Mouse (Mus musculus) adrenal gland, adult 2 months (tissue): ENCODE measurements around the gene Pirb. TPM values are rescaled to one million over a fixed set of nuclear protein-coding genes. Genes with fewer than 3 reads are reported as not detected.

ENCODE experiments used
- DNase-seq: peaks from one replicate; pipeline ENCODE4 v3.0.0; 2021
- polyA plus RNA-seq: library from polyadenylated mRNA; depleted of rRNA; stranded (reverse); fragments of >200 nt; gene quantifications from 2 replicates; pipeline ENCODE4 v1.2.3, GENCODE M21; 2012; rRNA removed
- total RNA-seq, 2 experiments: library from RNA; stranded (reverse); gene quantifications; 2 replicates each; pipeline ENCODE4 v1.2.3; 2021

Pirb gene
- total and polyA plus RNA-seq, 3 experiments: 2.4 to 5.6 (median 3.2) TPM

GRCm38 (mm10) chr7:3692382-3692986 lies 27.7 kb downstream of the Pirb start, which contains the start of gene Tsen34:
Gene Tsen34, plus strand, starts transcription at chr7:3692863.
- DNase-seq: no peak

DNA sequence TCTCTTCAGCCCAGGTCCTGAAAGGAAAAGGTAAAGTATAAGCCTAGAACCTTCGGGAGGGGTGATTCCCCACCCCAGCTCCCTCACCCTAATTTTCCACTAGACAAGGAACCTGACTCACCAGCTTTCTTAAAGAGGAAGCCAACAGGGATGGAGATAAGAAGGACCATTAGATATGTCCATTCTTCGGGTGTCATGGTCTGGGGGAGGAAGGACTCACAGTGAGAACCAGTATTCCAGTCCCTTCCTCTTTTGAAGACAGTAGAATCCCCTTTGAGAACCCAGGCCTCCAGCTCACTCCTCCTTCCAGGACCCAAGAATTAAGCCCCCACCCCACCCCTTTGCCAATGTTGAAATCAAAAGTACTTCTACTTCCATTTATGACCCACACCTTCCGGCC lies 28.3 kb downstream of the Pirb start:
- DNase-seq: no peak

GRCm38 (mm10) chr7:3685400-3686187 lies 34.6 kb downstream of the Pirb start:
- no peak for DNase-seq

- DNase-seq: no peak
Measured at GRCm38 (mm10) chr7:3684698-3685097, 35.5 kb downstream of the Pirb start.

- DNase-seq: no peak
Measured at GRCm38 (mm10) chr7:3683908-3684550, 36.2 kb downstream of the Pirb start.

DNA sequence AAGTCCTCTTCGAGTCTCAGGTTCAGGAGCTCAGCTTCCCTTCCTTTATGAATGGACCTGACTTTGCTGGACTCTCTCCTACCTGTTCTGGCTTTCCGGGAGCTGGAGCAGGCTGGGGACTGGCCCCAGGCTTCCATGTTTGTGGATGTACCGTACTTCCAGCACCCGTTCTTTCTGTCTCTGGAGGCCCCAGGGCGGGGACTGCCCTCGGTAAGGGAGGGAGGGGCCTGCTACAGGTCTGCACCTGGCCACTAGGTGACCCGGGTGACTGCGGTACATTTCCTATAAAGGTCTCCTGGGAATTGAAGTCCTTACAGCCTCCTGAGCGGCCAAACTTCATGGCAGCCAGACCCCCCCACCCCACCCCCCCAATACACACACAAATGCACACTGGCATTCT lies 42.8 kb downstream of the Pirb start, which contains the start of gene Tmc4:
Gene Tmc4, minus strand, starts transcription at position 212 of the 400 bp plus-strand sequence.
- DNase-seq: no peak

DNA sequence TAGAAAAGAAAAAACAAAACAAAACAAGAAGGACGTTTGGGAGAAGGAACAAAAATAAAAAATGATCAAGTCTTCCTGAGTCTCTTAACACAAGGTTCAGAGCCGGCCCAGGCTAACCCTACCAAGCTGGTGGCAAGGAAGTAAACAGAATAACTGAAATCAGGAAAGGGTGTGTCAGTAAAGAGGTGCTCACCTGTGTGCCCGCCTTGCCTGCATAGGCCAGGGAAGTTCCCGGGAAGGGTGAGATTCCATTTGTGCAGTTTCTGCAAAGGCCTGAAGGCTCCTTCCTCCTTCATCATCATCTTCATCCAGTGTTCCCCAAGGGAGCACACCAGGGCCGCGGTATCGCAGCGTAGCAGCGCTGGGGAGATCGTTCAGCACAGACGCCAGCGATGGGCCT lies 43.8 kb downstream of the Pirb start:
- DNase-seq: no peak

GRCm38 (mm10) chr7:3675228-3675548 lies 45.0 kb downstream of the Pirb start:
- DNase-seq: no peak

DNA sequence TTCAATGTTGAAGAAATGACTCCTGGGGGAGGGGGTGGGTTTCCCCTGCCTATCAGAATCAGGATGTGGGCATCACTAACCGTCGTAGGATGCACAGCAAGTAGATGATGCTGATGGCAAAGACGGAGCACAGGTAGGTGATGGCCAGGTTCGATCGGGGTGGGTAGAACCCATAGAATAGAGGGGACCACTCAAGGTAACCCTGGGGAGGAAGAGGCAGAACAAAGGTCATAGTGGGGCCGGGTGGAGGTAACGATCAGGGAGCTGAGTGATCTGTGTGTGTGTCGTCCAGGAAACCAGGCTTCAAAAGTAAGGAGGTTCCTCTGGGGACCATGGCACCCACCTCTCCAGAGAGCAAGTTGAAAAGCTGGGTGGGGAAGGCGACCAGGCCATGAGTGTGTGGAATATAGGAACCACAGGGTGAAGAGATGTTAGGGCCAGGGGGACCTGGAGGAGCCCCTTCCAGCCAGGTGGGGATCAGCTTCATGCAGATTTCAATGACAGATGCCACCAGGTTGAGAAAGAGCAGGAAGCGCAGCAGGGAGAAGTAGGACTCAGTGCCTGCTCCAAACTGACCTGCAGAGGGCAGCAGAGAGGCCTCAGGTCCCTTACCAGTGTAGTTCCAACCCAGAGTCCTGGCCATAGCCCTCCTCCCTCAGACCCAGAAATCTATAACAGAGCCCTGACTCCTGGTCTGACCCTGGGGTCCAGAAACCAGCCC lies 45.5 kb downstream of the Pirb start:
- peak; percentile 82 for DNase-seq

DNA sequence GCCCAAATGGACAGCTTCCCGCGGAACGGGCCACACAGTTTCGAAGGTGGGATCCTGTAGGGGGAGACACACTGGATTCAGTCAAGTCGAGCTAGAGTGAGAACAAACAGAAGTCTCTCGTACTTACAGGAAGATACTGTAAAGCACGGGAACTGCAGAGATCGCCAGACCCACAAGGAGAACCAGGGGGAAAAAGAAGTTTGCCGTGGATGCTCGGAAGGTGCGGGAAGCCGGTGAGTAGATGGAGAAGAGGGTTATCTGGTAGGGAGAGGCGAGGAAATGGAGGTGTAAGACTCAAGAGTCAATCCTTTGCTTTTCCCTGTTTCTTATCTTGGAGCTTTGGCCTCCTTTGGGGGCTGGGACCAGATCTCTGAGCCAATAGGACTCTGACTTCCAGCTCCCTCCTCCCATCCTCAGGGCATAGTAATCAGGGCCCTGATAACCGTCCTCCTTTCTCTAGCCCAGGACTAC lies 53.2 kb downstream of the Pirb start:
- DNase-seq: peak; percentile 57

DNA sequence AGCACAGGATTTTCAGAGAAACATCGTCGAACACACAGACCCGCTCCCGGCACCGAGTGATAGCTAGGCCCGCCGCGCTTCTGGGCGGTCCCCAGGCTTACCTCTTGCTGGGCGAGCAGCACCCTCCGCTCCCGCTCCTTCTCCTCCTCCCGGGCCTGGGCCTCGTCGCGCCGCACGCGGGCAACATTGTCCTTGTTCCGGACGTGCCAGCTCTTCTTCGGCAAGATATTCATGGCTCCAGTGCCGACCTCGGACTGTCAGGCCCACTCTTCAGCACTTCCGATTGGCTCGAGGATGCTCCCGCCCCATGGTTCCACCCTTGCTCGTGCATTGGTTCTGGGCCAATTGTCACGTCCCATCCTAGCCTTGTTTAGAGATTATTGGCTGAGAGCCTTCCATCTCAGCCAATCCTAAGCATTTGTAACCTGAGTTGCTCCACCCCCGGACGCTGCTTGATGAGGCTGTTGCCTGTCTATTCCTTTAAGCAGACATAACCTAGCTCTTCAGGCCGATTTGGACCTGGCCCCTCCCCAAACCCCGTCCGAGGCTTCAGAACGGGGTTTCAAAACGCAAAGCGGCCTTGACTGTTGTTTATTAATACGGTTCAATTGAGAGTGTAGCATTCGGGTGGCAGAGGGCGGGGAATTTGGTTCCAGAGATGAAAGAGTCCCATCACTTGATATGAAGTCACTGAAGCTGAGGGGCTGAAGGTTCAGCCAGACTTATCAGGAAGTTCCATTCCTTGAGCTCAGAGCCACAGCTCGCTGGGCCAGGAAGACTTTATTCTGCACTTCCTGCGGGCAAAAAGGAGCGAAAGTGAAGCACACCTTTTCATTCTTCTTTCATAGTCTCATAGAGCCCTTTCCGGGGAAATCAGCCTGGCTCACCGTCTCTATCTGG lies 54.7 kb downstream of the Pirb start, which contains the start of gene Leng1:
Gene Leng1, minus strand, starts transcription at position 626 of the 900 bp plus-strand sequence.
- peak; percentile 98 for DNase-seq

- DNase-seq: no peak
Measured at GRCm38 (mm10) chr7:3664524-3665214, 55.5 kb downstream of the Pirb start.

Other genes starting within 250 kb of the Pirb start
- gene Tarm1, start 217.8 kb downstream of the Pirb start, total RNA-seq: 1 to 10 TPM in 1 of 2 experiments, under 1 TPM in 1; 0.66 to 1.6 TPM
- gene Tarm1, start 217.8 kb downstream of the Pirb start, polyA plus RNA-seq: 0.18 and 0.29 TPM in 2 replicates
- gene Oscar, start 104.2 kb downstream of the Pirb start, total RNA-seq: not detected
- 0.38 and 1.0 TPM in 2 replicates for gene Oscar, start 104.2 kb downstream of the Pirb start, polyA plus RNA-seq
- 100 to 1,000 TPM; 829 to 842 TPM for gene Ndufa3, start 103.0 kb downstream of the Pirb start, total RNA-seq
- gene Ndufa3, start 103.0 kb downstream of the Pirb start, polyA plus RNA-seq: 217 and 245 TPM in 2 replicates
- gene Tfpt, start 90.5 kb downstream of the Pirb start, total RNA-seq: 10 to 100 TPM; 24.1 to 26.2 TPM
- gene Tfpt, start 90.5 kb downstream of the Pirb start, polyA plus RNA-seq: 3.4 and 4.0 TPM in 2 replicates
- gene Prpf31, start 90.4 kb downstream of the Pirb start, total RNA-seq: 10 to 100 TPM; 36.8 to 53.1 TPM
- 20.5 and 33.7 TPM in 2 replicates for gene Prpf31, start 90.4 kb downstream of the Pirb start, polyA plus RNA-seq
- 10 to 100 TPM; 52.6 to 61.5 TPM for gene Cnot3, start 75.1 kb downstream of the Pirb start, total RNA-seq
- gene Cnot3, start 75.1 kb downstream of the Pirb start, polyA plus RNA-seq: 83.3 and 103 TPM in 2 replicates
- gene Leng1, start 54.6 kb downstream of the Pirb start, total RNA-seq: 10 to 100 TPM; 13.2 to 14.4 TPM
- 2.9 and 3.1 TPM in 2 replicates for gene Leng1, start 54.6 kb downstream of the Pirb start, polyA plus RNA-seq
- gene Tmc4, start 42.8 kb downstream of the Pirb start, total RNA-seq: 10 to 100 TPM in 1 of 2 experiments, 1 to 10 TPM in 1; 9.3 to 12.5 TPM
- gene Tmc4, start 42.8 kb downstream of the Pirb start, polyA plus RNA-seq: 14.9 and 18.2 TPM in 2 replicates
- 100 to 1,000 TPM in 1 of 2 experiments, 10 to 100 TPM in 1; 80.4 to 106 TPM for gene Tsen34, start 27.5 kb downstream of the Pirb start, total RNA-seq
- gene Tsen34, start 27.5 kb downstream of the Pirb start, polyA plus RNA-seq: 240 and 250 TPM in 2 replicates
- gene Mboat7, start 26.9 kb downstream of the Pirb start, total RNA-seq: 10 to 100 TPM; 65.4 to 74.4 TPM
- 102 and 133 TPM in 2 replicates for gene Mboat7, start 26.9 kb downstream of the Pirb start, polyA plus RNA-seq
- gene Rps9, start 16.4 kb downstream of the Pirb start, total RNA-seq: 100 to 1,000 TPM; 768 to 988 TPM
- gene Rps9, start 16.4 kb downstream of the Pirb start, polyA plus RNA-seq: 285 and 318 TPM in 2 replicates
- gene Gm15448, start 105.3 kb upstream of the Pirb start, total RNA-seq: under 1 TPM; 0.40 to 0.41 TPM
- gene Gm15448, start 105.3 kb upstream of the Pirb start, polyA plus RNA-seq: 0.19 TPM in 1 of 2 replicates, not detected in the other
- under 1 TPM; 0.17 to 0.55 TPM for gene Pira2, start 124.7 kb upstream of the Pirb start, total RNA-seq
- 0.30 and 0.44 TPM in 2 replicates for gene Pira2, start 124.7 kb upstream of the Pirb start, polyA plus RNA-seq
- gene Gm14548, start 177.7 kb upstream of the Pirb start, total RNA-seq: under 1 TPM; 0.28 to 0.49 TPM
- 0.36 and 0.74 TPM in 2 replicates for gene Gm14548, start 177.7 kb upstream of the Pirb start, polyA plus RNA-seq
- under 1 TPM; 0.38 to 0.49 TPM for gene Lilra6, start 195.1 kb upstream of the Pirb start, total RNA-seq
- 0.24 and 0.33 TPM in 2 replicates for gene Lilra6, start 195.1 kb upstream of the Pirb start, polyA plus RNA-seq